In the genomic region with DNA sequence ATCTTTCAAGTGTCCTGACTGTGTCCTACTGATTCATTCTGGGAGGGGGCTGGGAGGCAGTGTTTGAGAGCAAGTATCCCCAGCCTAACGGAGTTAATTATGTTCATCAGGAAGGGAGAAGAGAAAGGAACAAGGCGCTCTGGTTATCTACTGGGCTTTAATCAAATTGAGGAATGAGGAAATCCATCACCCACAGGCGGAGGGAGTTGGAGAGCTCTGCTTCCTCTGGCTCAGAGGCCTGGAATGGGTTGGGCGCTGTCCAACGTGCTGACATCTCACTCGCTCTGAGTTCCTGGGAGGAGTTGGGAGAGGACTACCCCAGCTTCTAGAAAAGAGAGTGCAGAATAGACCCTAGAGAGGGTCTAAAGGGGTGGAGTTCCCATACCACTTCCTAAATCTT, we compare ENCODE assay signal across 9 mouse cellular contexts. TPM values are rescaled to one million over a fixed set of nuclear protein-coding genes. Genes with fewer than 3 reads are reported as not detected.
DNase-seq lines count a peak whose midpoint lies in the region; ATAC-seq and TF ChIP-seq lines count a peak whose summit lies in the region.
"Had no signal": no experiment of that assay in that cellular context is flagged by ENCODE, and none has a peak within 500 bp of the region (broad histone marks: within the 10 kb centered on the region; RNA-seq: fewer than 3 reads in every experiment).

No protein-coding gene starts in this region.

- H3K36me3 ChIP-seq in midbrain, postnatal 0 days (ENCODE audit: insufficient read depth, low read length): no peaks in the 10 kb centered on the region
- H3K36me3 ChIP-seq in midbrain, embryonic 15.5 days (replicated peaks): no peaks in the 10 kb centered on the region
- no peaks in the 10 kb centered on the region for H3K36me3 ChIP-seq in liver, postnatal 0 days (replicated peaks; ENCODE audit: insufficient read depth, low read length)
- H3K36me3 ChIP-seq: limb, embryonic 12.5 days had no signal

- peak; percentile 64 to 90 for DNase-seq in adrenal gland, adult (ENCODE audit: inconsistent age in 2 of 2, low spot score in 1 of 2)
- no peak for DNase-seq in adrenal gland, adult 8-10 months
- DNase-seq in midbrain, postnatal 0 days (ENCODE audit: low spot score): peak; percentile 57
- peak; percentile 82 for DNase-seq in gastrocnemius, postnatal 10 days
- peak; percentile 60 for DNase-seq in liver, postnatal 0 days
- DNase-seq in layer of hippocampus, postnatal 36 days: no peak
- no peak for DNase-seq in left cerebral cortex, postnatal 14 days (ENCODE audit: low spot score in 2 of 2)

- no peaks in the 10 kb centered on the region for H3K4me1 ChIP-seq in midbrain, postnatal 0 days (ENCODE audit: insufficient read depth, low read length)
- H3K4me1 ChIP-seq in midbrain, embryonic 15.5 days: peaks cover 15% of the 10 kb centered on the region
- no peaks in the 10 kb centered on the region for H3K4me1 ChIP-seq in liver, postnatal 0 days (ENCODE audit: insufficient read depth)
- H3K4me1 ChIP-seq: limb, embryonic 12.5 days had no signal

- no peak for ATAC-seq in midbrain, postnatal 0 days (ENCODE audit: low FRiP score)
- no peak for ATAC-seq in midbrain, embryonic 15.5 days (replicated peaks)
- no peak for ATAC-seq in liver, postnatal 0 days

- TF ChIP-seq EP300 in liver, postnatal 0 days (IDR thresholded peaks at IDR 0.05; ENCODE audit: low read depth): no peak

- H3K4me3 ChIP-seq in midbrain, postnatal 0 days (ENCODE audit: low read depth, low read length): no peak overlapping the region
- H3K4me3 ChIP-seq in midbrain, embryonic 15.5 days: no peak overlapping the region
- no peak overlapping the region for H3K4me3 ChIP-seq in liver, postnatal 0 days (ENCODE audit: low read depth, low read length)
- H3K4me3 ChIP-seq: limb, embryonic 12.5 days had no signal

- 20% methylated on average over 6 of the region's 6 CpGs for WGBS in midbrain, postnatal 0 days
- WGBS in midbrain, embryonic 15.5 days: 11% methylated on average over 6 of the region's 6 CpGs
- WGBS in liver, postnatal 0 days (ENCODE audit: insufficient replicate concordance): 5% methylated on average over 6 of the region's 6 CpGs

- no peak overlapping the region for H3K4me2 ChIP-seq in midbrain, postnatal 0 days (ENCODE audit: low read depth, low read length, poor library complexity, severe bottlenecking)
- no peak overlapping the region for H3K4me2 ChIP-seq in midbrain, embryonic 15.5 days
- no peak overlapping the region for H3K4me2 ChIP-seq in liver, postnatal 0 days (ENCODE audit: low read depth, low read length)
- H3K4me2 ChIP-seq: limb, embryonic 12.5 days had no signal

- H3K9me3 ChIP-seq in midbrain, postnatal 0 days (ENCODE audit: low read length): no peaks in the 10 kb centered on the region
- no peaks in the 10 kb centered on the region for H3K9me3 ChIP-seq in midbrain, embryonic 15.5 days
- no peaks in the 10 kb centered on the region; the same call in 1 of the 2 replicates for H3K9me3 ChIP-seq in liver, postnatal 0 days (ENCODE audit: low read length)
- H3K9me3 ChIP-seq: limb, embryonic 12.5 days had no signal

- H3K27ac ChIP-seq in midbrain, postnatal 0 days (ENCODE audit: low read depth, low read length): no peak overlapping the region
- no peak overlapping the region for H3K27ac ChIP-seq in midbrain, embryonic 15.5 days
- H3K27ac ChIP-seq in liver, postnatal 0 days (ENCODE audit: low read depth): no peak overlapping the region
- H3K27ac ChIP-seq: limb, embryonic 12.5 days had no signal

- H3K9ac ChIP-seq in midbrain, postnatal 0 days (replicated peaks; ENCODE audit: low read length, poor library complexity, severe bottlenecking): no peak overlapping the region
- no peak overlapping the region for H3K9ac ChIP-seq in midbrain, embryonic 15.5 days
- no peak overlapping the region for H3K9ac ChIP-seq in liver, postnatal 0 days (replicated peaks)
- H3K9ac ChIP-seq: limb, embryonic 12.5 days had no signal

- no peaks in the 10 kb centered on the region for H3K27me3 ChIP-seq in midbrain, postnatal 0 days (ENCODE audit: insufficient read depth, low read length)
- no peaks in the 10 kb centered on the region for H3K27me3 ChIP-seq in midbrain, embryonic 15.5 days (replicated peaks)
- no peaks in the 10 kb centered on the region for H3K27me3 ChIP-seq in liver, postnatal 0 days (ENCODE audit: insufficient read depth, low read length)

- intact Hi-C loops in left cerebral cortex, postnatal 14 days (cut with DNase I): no loop called here

- peak; percentile 11; the same call in 1 of the 2 replicates for TF ChIP-seq CTCF in midbrain, postnatal 0 days (IDR thresholded peaks at IDR 0.05)
- no peak for TF ChIP-seq CTCF in liver, postnatal 0 days (IDR thresholded peaks at IDR 0.05; ENCODE audit: low read depth)

RNA-seq across cellular contexts. Expression of gene Tpbgl, which starts 21.7 kb away (rescaled TPM):
- 10 to 100 TPM; 29.8 to 42.0 (median 36.0) TPM for total RNA-seq in adrenal gland, adult 8-10 months (2022)
- total RNA-seq in midbrain, postnatal 0 days (2014; rRNA removed): 2.8 and 4.5 TPM in 2 replicates
- polyA plus RNA-seq in midbrain, postnatal 0 days (2015; fragmentation: Nextera tagmentation; extraction: Ambion mirVana): 1.7 and 2.3 TPM in 2 replicates
- polyA plus RNA-seq in midbrain, embryonic 15.5 days (2015; fragmentation: Nextera tagmentation; extraction: Ambion mirVana): 1.1 and 1.4 TPM in 2 replicates
- total RNA-seq in gastrocnemius, postnatal 10 days (2021): 10 to 100 TPM; 36.4 to 42.1 TPM
- polyA plus RNA-seq in liver, postnatal 0 days (2015; fragmentation: Nextera tagmentation; extraction: Ambion mirVana): 0.55 and 0.66 TPM in 2 replicates
- 1 to 10 TPM; 5.3 to 6.0 TPM for total RNA-seq in layer of hippocampus, postnatal 36 days (2021)
- total RNA-seq in left cerebral cortex, postnatal 14 days (2021): 1 to 10 TPM; 3.7 to 4.6 TPM

Comparison
In these comparisons a context has a peak if more than half of its experiments do, and no peak if none do; other contexts are left out.
1. DNase-seq: peak in adrenal gland, adult (2 of 2), midbrain, postnatal 0 days (single experiment), gastrocnemius, postnatal 10 days (single experiment) and liver, postnatal 0 days (single experiment); none in adrenal gland, adult 8-10 months (single experiment), layer of hippocampus, postnatal 36 days (0 of 2) and left cerebral cortex, postnatal 14 days (0 of 2).